Mouse (Mus musculus) bone marrow, adult 2 months (tissue): Measurements from ENCODE around the gene Ubash3a. TPM values are rescaled to one million over a fixed set of nuclear protein-coding genes. Genes with fewer than 3 reads are reported as not detected.

ENCODE experiments used
- H3K27ac ChIP-seq: fragments of 200-500 bp; 2 replicates; pipeline ENCODE4 v1.5.1; 2012; ENCODE audit warnings: low read depth, mild to moderate bottlenecking, control low read depth, inconsistent platforms, low read length; ENCODE audit not compliant: control insufficient read depth, poor library complexity, insufficient read depth
- H3K4me1 ChIP-seq: fragments of 200-500 bp; 2 replicates; pipeline ENCODE4 v1.6.1; 2011; ENCODE audit warnings: low read length; ENCODE audit not compliant: control insufficient read depth, insufficient read depth
- H3K4me3 ChIP-seq: fragments of 200-500 bp; replicated peaks from 2 replicates; pipeline ENCODE3; 2011; ENCODE audit warnings: mild to moderate bottlenecking, low read depth, low read length, control low read depth; ENCODE audit not compliant: control insufficient read depth
- CTCF ChIP-seq: fragments of 200-500 bp; IDR thresholded peaks from 2 replicates; pipeline ENCODE4 v1.5.1; 2011; ENCODE audit warnings: low read length, control low read depth; ENCODE audit not compliant: control insufficient read depth, insufficient read depth
- POLR2A ChIP-seq: fragments of 200-500 bp; IDR thresholded peaks from 2 replicates; pipeline ENCODE4 v1.6.1; 2011; ENCODE audit warnings: low read depth, mild to moderate bottlenecking, control low read depth, low read length, borderline replicate concordance; ENCODE audit not compliant: control insufficient read depth
- WGBS: fragments of 180-500 bp; shearing (Covaris S2); methylation state at CpG from one replicate; pipeline ENCODE4 v1.1.7; 2018; 5-methylcytosine and 5-hydroxymethylcytosine counted together
- polyA plus RNA-seq: library from polyadenylated mRNA; stranded (reverse); fragments of >200 nt; gene quantifications from 2 replicates; pipeline ENCODE4 v1.2.4, GENCODE M21; 2011; ENCODE audit warnings: low replicate concordance; ENCODE audit not compliant: missing spikeins, insufficient read depth, insufficient read length

Ubash3a gene
- polyA plus RNA-seq, 1 experiment: 13.0 TPM

DNA sequence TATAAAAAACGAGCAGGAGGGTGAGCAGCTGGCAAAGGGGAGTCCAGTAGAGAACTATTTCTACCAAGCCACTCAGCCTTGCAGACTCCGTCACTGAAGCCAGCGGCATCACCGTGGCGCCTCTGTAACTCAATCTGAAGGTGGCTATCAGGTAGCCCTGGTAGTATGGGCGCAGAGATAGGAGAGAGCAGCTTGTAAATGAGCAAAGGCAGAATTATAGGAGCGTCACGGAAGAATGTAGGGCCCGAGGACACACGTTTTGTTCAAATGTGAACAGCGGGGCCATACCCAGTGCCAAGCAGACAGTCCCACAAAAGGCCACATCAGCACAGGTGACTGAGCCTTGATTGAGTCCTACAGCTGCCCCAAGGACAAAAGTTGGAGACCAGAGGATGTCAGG, 8.8 kb upstream of the Ubash3a start, which contains the start of gene Tmprss3:
TSS of gene Tmprss3 (minus strand) at position 101 of the 400 bp plus-strand sequence.
- 85% methylated on average over 11 of the region's 11 CpGs for WGBS
- H3K4me3 ChIP-seq: no peak within 1 kb of the TSS
- TF ChIP-seq POLR2A (no peak), CTCF (no peak)
- peaks cover 5% of the 10 kb centered on the region; the same call in 1 of the 2 replicates for H3K4me1 ChIP-seq
- H3K27ac ChIP-seq: no peak within 1 kb of the TSS

DNA sequence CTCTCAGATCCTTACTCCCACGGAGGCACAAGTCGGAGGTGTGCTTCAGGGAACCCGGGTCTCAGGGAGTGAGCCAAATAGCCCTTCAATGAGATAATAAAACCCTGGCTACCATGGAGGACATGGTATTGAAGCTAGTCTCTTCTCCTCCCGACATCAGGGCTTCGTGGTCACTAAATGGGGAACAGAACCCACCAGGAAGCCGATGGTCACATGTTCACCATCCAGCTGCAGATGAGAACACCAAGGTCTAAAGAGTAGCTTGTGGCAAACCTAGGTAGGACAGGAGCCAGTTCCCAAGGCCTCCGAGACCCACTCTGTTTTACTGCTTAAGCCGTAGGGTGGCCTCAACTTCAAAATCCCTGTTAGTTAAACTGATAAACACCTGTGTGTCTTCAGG, 981 bp downstream of the Ubash3a start:
- H3K4me3 ChIP-seq: peak overlapping the region; percentile 65
- TF ChIP-seq POLR2A (no peak), CTCF (no peak)

DNA sequence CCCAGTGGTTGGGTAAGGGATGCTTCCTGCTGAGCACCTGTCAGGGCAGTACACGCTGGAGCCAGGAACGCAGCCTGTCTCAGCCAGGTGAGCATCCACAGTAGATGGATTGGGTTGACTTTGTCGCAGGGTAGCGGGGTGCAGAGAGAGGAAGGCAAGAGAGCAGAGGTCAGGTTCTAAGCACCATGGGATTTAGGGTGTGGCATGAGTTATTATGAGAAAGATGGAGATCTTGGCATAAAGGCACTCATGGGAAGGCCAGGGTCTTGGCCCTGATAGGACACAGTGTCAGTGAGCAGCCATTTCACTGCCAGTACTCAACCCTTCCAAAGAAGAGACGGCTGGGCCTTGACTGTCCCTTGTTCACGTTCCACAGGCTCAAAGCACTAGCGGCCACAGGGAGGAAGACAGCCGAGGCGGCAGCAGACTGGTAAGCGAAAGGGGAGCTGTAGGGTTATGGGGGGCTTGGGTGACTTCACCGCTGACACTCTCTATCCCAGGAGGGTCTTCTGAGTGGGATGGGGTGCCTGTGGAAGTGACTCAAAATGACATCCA, 1.8 kb downstream of the Ubash3a start:
- Histone ChIP-seq H3K27ac (no peak overlapping the region), H3K4me3 (no peak overlapping the region), H3K4me1 (peaks cover 14% of the 10 kb centered on the region)
- WGBS: 86% methylated on average over 11 of the region's 11 CpGs
- no peak for TF ChIP-seq POLR2A
- no peak for TF ChIP-seq CTCF

More for the DNA sequence above, 981 bp downstream of the Ubash3a start:
- 20% methylated on average over 8 of the region's 8 CpGs for WGBS
- Histone ChIP-seq H3K27ac (peak overlapping the region; percentile 88; the same call in 1 of the 2 replicates), H3K4me1 (peaks cover 14% of the 10 kb centered on the region)

DNA sequence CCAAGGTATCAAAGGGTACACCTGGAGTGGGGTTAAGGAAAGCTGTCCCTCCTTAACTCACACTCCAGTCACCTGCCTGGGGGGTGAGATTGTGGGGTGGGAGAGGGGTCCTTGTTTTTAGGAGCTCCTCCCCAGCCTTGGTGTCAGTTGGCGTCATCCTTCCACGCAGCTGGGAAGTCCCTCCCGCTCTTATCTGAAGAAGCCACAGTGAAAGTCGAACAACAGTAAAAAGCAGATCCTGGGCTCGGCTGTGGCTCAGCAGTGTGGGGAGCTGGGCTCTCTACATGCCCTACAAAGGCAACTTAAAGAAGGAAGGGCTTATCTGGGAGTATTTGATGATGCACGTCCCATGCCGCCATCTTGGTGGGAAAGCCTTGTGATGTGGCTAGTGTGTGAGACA, 2.6 kb downstream of the Ubash3a start:
- 62% methylated on average over 7 of the region's 7 CpGs for WGBS
- TF ChIP-seq CTCF: no peak
- TF ChIP-seq POLR2A: no peak
- Histone ChIP-seq H3K4me1 (peaks cover 14% of the 10 kb centered on the region), H3K27ac (peak overlapping the region; percentile 34; the same call in 1 of the 2 replicates), H3K4me3 (no peak overlapping the region)

DNA sequence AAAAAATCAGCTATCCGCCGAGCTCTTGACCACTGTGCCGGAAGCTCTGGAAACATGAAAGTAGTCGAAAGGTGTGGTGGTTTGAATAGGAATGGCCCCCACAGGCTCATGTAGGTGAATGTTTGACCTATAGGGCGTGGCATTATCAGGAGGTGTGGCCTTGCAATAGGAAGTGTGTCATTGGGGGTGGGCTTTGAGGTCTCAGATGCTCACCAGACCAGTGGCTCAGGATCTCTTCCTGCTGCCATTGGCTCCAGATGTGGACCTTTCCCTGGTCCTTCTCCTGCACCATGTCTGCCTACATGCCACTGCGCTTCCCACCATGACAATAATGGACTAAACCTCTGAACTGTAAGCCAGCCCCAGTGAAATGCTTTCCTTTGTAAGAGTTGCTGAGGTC, 4.2 kb downstream of the Ubash3a start:
- H3K4me3 ChIP-seq: no peak overlapping the region
- peaks cover 14% of the 10 kb centered on the region for H3K4me1 ChIP-seq
- 92% methylated on average over 6 of the region's 6 CpGs for WGBS
- H3K27ac ChIP-seq: no peak overlapping the region
- TF ChIP-seq POLR2A (no peak), CTCF (no peak)

DNA sequence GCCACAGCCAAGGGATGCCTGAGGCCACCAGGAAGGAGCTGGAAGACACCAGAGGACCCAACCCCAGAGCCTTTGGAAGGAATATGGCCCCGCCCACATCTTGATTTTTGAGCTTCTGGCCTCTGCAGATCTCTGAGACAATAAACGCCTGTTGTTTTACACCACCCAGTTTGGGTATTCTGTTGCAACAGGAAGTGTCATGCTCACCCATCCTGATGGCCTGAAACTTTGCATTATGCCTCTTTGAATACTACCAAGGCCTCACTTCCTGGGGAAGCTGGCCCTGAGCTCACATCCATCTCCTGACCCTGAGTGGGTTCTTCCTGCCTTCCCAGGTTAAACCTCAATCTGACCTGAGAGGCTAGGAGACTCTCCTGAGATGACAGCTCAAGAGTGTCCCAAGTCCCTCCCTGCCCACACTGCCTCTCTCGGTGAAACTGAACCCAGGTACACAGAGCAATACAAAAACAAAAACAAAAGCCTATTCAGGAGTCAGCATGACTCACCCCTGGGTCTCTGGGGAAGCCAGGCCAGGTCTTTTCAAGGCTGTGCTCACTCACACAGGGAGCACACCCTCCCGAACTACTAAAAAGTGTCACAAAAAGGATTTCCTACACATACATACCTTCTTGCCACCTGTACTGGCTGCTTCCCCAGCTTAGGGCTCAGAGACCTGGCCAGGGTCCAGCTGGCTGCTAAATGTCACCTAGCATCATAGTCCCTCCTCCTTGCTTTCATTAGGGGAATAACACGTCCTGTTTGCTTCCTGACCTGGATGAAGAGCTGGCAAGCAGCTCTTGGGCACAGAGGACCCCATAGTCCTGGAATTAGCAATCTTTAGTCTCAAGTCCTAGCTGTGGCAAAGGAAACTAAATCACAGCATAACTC, 8.6 kb downstream of the Ubash3a start:
- TF ChIP-seq POLR2A (no peak), CTCF (no peak)
- no peak overlapping the region for H3K4me3 ChIP-seq
- peak overlapping the region; percentile 32 for H3K27ac ChIP-seq
- WGBS: 39% methylated on average over 5 of the region's 5 CpGs
- H3K4me1 ChIP-seq: no peaks in the 10 kb centered on the region; the same call in 1 of the 2 replicates

DNA sequence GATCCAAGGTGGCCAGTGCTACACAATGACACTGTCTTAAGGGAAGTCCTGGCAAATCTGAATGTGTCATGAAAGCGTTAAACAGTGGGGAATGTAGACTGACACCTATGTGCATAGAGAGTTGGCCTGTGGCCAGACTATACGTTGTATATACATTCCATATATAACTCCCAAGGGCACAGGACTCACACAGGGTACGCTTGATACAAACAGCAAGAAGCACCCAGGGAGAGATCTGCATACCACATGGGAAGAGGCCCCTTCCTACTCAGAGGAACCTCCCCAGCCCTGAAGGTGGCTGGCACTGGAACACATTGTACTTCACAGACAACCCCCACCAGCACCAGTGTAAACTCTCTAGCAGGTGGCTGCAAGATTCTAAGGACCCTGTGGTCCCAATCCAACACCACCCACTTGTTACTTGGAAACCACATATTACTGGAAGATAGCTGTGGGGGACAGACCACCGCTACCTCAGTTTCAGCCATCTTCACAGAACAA, 15.2 kb downstream of the Ubash3a start:
- Histone ChIP-seq H3K4me1 (peaks cover 15% of the 10 kb centered on the region), H3K27ac (no peak overlapping the region), H3K4me3 (no peak overlapping the region)
- 44% methylated on average over 4 of the region's 4 CpGs for WGBS
- TF ChIP-seq CTCF: no peak
- no peak for TF ChIP-seq POLR2A

DNA sequence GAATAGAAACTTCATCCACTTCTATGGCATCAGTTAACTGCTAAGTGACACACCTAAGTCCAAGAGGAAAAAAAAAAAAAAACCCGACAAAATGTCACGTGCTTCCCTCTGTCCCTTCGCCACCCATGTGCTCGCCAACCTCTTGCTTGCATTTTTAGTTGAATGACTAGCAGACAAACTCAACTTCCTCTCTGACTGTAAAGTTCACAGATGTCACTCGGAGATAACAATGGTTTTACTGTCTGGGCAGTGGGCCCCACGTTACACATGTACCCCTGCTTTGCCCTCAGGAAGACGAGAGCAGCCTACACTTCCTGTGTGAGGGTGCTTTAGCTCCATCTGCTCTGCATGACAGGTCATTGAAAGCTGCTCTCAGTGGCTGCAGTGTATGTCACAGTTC, 16.2 kb downstream of the Ubash3a start:
- H3K27ac ChIP-seq: peak overlapping the region; percentile 20
- WGBS: 8% methylated on average over 7 of the region's 7 CpGs
- peaks cover 15% of the 10 kb centered on the region for H3K4me1 ChIP-seq
- TF ChIP-seq CTCF (no peak), POLR2A (no peak)
- no peak overlapping the region for H3K4me3 ChIP-seq
